Mouse (Mus musculus) spleen, postnatal 14 days (tissue): ENCODE results near the gene Eif5a2.
"Not testable (repeated sequence)": the region's sequence is repeated elsewhere in the genome, so short reads cannot be mapped to it uniquely, and the experiment has no call there.

Source experiments
- DNase-seq, 2 experiments: peaks; one replicate each; pipeline ENCODE4 v3.0.0; 2021 to 2022; ENCODE audit warnings: low spot score in 2 of 2

The Eif5a2 gene

GRCm38 (mm10) chr3:28780994-28781393 lies at the start of gene Eif5a2:
TSS of gene Eif5a2 (plus strand) at chr3:28781276.
- DNase-seq: peak; percentile 86 to 87

DNA sequence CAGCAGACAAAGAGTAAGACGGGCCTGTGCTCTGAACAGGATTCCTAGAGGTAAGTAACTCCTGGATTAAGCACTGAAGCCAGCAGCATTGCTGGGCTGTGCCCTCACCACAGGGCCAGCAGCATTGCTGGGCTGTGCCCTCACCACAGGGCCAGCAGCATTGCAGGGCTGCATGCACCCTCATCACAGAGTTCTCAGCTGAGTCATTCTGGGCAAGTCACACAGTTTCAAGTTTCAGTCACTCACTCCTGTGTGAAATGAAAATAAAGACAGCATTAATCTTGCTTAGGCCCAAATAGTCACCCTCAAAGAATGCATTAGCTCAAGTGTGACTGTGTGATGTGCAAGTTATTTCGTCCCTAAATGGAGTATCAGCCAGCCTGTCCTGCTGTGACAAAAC lies 46.4 kb upstream of the Eif5a2 start:
- DNase-seq: no peak

GRCm38 (mm10) chr3:28736981-28737380 lies 44.1 kb upstream of the Eif5a2 start:
- no peak for DNase-seq

- no peak for DNase-seq
Measured at GRCm38 (mm10) chr3:28740353-28740752, 40.7 kb upstream of the Eif5a2 start.

GRCm38 (mm10) chr3:28743251-28743650 lies 37.8 kb upstream of the Eif5a2 start:
- no peak for DNase-seq

DNA sequence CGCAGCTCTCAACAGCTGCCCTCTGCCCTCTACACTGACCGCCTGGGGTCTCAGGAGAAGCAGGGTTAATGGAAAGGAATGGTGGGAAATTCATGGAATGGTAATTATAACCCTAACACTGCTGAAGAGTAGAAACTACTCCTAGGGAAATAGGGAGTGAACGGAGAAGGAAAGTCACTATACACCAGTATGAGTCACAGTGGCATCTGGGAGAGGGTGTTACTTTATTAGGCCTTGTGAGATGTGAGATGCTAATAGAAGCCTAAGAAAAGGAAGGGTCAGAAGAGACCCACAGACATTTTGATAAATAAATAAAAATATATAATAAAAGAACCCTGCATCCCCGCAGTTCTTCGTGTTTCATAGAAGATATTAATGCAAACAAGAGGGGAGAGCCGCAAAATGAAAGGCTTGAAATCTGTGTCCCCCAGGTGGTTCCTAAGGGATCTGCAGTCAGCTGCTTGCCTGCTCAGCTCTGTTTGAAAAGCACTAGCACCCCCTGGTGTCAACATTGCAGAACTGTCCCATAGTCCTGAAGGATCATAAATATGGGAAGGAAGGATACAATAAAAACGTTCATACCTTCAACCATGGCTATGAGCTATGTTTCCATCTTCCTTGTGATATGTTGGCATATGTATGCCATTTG lies 35.1 kb upstream of the Eif5a2 start:
- DNase-seq: peak; percentile 15 to 44

DNA sequence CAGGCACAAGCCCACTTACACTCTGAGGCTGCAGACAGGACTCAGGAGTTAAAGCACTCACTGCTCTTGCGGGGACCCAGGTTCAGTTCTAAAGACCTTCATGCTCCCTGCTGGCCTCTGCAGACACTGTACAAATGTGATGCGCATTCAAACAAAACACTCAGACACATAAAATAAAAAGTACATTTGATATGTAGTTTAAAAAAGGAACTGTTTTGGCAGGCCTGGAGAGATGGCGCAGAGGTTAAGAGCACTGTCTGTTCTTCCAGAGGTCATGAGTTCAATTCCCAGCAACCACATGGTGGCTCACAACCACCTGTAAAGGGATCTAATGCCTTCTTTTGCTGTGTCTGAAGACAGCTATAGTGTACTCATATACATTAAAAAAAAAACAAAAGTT lies 32.9 kb upstream of the Eif5a2 start:
- DNase-seq: no peak

- no peak for DNase-seq
Measured at GRCm38 (mm10) chr3:28748956-28749355, 32.1 kb upstream of the Eif5a2 start.

DNA sequence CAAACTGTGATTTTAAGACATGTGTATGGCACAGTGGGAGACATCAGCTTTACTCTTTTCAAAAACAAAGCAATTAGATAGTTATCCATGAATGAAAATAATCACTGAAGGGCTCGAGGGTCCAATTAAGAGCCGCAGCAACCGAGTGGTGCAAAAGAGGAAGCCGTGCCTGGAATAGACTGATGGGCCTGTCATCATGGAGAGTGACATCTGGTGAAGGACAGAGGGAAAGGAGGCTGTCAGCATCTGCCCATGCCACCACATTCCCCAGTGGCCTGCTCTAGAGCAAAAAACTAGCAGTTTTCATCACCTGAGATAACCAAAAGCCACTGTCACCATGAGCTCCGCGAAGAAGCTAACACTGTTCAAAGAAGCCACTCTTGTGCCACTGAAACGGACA lies 25.6 kb upstream of the Eif5a2 start:
- no peak for DNase-seq

DNA sequence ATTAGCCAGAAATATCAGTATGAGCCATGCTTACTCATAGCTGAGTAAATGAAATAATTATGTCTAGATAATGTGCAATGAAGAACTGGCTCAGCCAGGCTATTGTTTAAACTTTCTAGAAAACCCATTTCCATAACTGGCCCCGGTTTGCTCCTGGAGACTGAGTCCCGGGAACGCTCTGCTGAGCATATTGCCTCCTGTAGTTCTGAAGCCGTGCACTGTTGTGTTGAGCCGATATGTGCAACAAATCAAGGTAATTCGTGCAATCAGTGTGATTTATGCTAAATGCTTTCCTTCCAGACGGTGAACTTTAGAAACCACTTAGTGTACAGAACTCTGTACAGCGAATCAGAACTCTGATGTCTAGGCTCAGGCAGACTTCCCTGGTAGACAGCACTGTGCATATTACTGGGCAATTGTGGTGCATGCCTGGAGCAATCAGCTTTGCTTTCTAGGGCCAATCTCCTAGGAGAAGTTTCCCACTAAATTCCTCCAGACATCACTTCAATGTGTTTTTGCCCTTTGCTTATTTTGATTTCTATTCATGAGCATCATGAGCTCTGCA lies 19.8 kb upstream of the Eif5a2 start:
- DNase-seq: no peak

- no peak for DNase-seq
Measured at GRCm38 (mm10) chr3:28766935-28767334, 14.1 kb upstream of the Eif5a2 start.

DNA sequence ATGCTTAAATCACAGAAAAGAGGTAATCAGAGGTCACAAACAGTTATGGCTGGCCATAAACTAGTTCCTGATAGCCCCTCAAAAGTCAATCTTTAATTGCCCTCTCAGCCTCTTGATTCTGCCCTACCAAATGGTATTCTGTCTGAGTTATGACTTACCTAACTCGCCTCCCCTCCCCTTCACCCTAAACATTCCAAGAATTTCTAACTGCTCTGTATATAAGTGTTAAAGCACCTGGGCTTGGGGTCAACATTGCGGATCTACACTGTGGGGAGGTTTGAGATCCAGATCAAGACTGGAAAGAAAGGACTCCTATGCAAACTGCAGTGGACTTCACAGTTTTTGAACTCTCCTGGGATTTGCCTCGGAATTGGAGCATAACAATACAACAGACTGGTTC lies 12.9 kb upstream of the Eif5a2 start:
- DNase-seq: no peak

- not testable (repeated sequence) for DNase-seq
Measured at GRCm38 (mm10) chr3:28772919-28773318, 8.2 kb upstream of the Eif5a2 start.

GRCm38 (mm10) chr3:28775361-28775760 lies 5.7 kb upstream of the Eif5a2 start:
- DNase-seq: no peak

DNA sequence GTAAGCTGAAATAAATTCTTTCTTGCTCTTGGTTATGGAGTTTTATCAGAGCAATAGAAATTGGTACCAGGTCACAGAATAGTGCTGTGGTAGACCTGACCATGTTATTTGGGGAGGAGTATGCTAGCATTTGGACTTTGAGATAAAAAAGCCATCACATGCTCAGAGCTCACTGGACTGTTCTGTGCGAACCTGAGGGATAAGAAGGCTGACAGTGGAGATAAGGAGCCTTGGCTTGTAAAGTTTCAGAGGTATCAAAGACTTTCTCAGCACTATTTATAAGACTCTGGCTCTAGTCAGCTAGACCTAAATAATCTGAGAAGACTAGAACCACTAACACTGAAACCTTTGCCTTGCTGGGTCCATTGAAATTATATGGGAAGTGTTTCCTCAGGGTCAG lies 5.1 kb upstream of the Eif5a2 start:
- no peak for DNase-seq

DNA sequence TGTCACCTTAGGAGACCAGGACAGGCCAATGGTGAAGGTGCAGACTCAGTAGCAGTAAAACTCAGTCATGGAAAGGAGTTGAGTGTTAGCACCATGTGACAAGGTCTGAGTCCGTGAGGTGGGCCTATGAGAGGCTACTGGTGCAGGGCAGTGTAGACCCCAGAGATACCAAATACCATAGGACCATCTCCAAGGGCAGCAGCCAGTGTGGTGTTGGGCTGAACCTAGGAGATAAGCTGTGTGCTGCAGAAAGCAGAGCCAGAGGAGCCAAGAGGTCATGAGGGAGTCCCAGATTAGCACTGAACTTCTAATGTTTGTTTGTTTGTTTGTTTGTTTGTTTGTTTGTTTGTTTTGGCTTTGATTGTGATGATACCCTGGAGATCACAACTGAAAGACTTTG lies 4.6 kb upstream of the Eif5a2 start:
- DNase-seq: no peak

GRCm38 (mm10) chr3:28780511-28780910 lies 565 bp upstream of the Eif5a2 start:
- no peak for DNase-seq

DNA sequence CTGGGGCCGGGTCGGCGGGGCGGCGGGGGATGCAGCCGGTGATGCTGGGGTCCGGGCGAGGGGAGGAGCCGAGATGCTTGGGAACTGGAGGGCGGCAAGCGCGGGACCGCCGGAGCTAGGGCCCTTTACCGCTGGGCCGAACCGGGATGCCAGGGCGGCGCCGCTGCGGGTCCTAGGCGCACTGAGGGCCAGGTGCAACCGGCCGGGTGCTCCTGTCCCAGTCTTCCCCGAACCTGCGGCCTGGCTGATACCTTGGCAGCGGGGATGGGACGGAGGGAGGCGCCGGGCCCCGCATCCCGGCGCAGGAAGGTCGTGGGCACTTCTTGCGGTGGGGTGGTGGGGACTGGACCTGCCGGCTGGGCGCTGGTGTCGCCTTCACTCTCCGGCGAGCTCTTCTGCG lies 346 bp downstream of the Eif5a2 start:
- no peak for DNase-seq

DNA sequence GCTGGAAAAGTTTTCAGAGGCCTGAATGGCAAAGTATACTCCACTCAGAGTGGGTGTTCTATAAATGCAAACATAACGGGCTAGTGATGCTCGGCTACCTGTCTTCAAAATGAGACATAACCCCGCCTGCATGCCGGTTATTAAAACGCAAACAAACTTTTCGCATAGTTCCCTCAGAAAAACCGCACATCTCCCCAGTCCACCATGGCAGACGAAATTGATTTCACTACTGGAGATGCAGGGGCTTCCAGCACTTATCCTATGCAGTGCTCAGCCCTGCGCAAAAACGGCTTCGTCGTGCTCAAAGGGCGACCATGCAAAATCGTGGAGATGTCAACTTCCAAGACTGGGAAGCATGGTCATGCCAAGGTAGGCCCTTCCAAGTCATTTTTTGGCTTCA lies 772 bp downstream of the Eif5a2 start:
- DNase-seq: no peak

DNA sequence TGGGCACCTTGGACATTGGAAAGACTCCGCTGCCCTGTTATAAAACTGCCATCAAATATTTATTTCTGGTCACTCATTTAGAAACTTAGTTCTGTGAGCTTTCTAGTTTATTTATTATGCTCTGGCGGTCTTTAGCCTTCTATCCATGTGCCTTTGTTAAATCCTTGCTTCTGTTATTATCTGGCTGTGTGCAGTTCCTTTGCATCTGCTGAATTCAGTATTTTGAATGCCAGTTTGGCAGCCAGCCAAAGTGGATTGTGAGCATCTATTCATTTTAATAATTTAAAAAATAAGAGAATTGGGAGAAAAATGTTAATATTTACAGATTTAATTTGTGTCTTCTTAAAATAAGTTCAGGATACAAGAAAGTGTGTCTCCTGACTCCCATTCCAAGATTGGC lies 3.1 kb downstream of the Eif5a2 start:
- DNase-seq: no peak

- no peak for DNase-seq
Measured at GRCm38 (mm10) chr3:28794835-28795234, 13.8 kb downstream of the Eif5a2 start.

DNA sequence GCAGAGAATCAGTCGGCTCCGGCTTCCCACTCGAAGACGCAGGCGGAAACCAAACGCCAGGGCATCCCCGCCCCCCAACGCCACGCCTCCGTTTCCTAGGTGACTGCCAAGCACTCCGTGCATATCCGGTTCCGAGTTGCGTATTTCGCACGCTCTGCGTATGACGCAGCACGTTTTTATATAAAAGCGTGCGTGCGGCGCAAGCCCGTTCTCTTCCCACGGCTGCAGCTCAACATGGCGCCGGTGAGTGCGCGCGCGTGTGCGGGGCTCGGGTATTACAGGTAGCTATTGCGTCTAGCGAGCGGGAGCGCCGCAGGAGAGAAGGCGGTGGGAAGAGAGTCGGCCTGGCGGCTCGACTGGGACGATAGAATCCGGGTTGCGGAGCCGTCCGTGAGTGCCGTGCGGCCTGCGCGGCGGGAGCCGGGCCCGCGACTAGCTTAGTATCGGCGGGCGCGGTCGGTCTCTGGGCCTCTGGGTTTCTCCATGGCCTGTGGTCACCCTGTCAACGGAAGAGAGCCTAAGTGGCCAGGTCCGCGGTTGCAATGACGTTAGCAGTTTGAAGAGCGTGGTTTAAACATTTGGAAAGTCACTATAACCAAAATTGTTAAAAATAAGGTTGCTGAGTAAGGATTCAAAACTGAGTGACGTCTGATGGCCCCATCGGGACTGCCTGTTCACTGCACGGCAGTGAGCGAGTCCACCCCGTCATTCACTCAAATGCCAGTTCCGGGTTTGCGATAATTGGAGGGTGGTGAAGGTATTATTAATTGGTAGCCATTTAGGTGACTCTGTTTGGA lies 24.4 kb downstream of the Eif5a2 start, which contains the start of gene Rpl22l1:
TSS of gene Rpl22l1 (plus strand) at position 136 of the 797 bp plus-strand sequence.
- DNase-seq: peak; percentile 98 to 99

- no peak for DNase-seq
Measured at GRCm38 (mm10) chr3:28808039-28808643, 27.1 kb downstream of the Eif5a2 start.
